Mouse (Mus musculus) kidney, adult 2 months (tissue): ENCODE measurements at regions not wholly inside any gene's neighbourhood (a gene's known extent, or its start where the extent isn't known, plus 50 kb on each side); places are given as distances from the start of the nearest gene placed in this dataset.

Experiments used
- DNase-seq: peaks from one replicate; pipeline ENCODE4 v3.0.0; 2021
- H3K27ac ChIP-seq: fragments of 200-500 bp; 2 replicates; pipeline ENCODE4 v1.5.1; 2012; ENCODE audit warnings: low read depth, low read length, control low read depth, inconsistent platforms; ENCODE audit not compliant: insufficient read depth
- H3K27me3 ChIP-seq: fragments of 200-500 bp; replicated peaks from 2 replicates; pipeline ENCODE4 v1.6.1; 2012; ENCODE audit warnings: mild to moderate bottlenecking, moderate library complexity, low read length, inconsistent platforms; ENCODE audit not compliant: control insufficient read depth, insufficient read depth
- H3K36me3 ChIP-seq: fragments of 200-500 bp; 2 replicates; pipeline ENCODE4 v1.6.1; 2012; ENCODE audit warnings: mild to moderate bottlenecking, moderate library complexity, low read length, inconsistent platforms; ENCODE audit not compliant: control insufficient read depth, insufficient read depth
- H3K4me1 ChIP-seq: fragments of 200-500 bp; 2 replicates; pipeline ENCODE4 v1.6.1; 2011; ENCODE audit warnings: low read length; ENCODE audit not compliant: control insufficient read depth, insufficient read depth
- H3K4me3 ChIP-seq: fragments of 200-500 bp; 2 replicates; pipeline ENCODE4 v1.5.1; 2011; ENCODE audit warnings: mild to moderate bottlenecking, low read depth, low read length, control low read depth; ENCODE audit not compliant: insufficient read depth
- CTCF ChIP-seq: fragments of 200-500 bp; conservative IDR thresholded peaks from 2 replicates; pipeline ENCODE4 v1.5.1; 2011; ENCODE audit warnings: low read depth, mild to moderate bottlenecking, control low read depth, low read length, moderate library complexity, mixed read lengths; ENCODE audit not compliant: insufficient read depth, insufficient read length
- POLR2A ChIP-seq: fragments of 200-500 bp; IDR thresholded peaks from one replicate; pipeline ENCODE4 v1.6.1; 2011; ENCODE audit warnings: low read depth, low read length, control low read depth
- WGBS: fragments of 180-500 bp; shearing (Covaris S2); methylation state at CpG from one replicate; pipeline ENCODE4 v1.1.7; 2018; 5-methylcytosine and 5-hydroxymethylcytosine counted together

GRCm38 (mm10) chr13:92986719-92987553, 142.4 kb downstream of the Mtx3 start:
- H3K27me3 ChIP-seq = no peaks in the 10 kb centered on the region
- peak; percentile 71 for DNase-seq
- no peak overlapping the region for H3K4me3 ChIP-seq
- no peaks in the 10 kb centered on the region for H3K36me3 ChIP-seq
- 46% methylated on average over 17 of the region's 17 CpGs for WGBS
- H3K4me1 ChIP-seq = no peaks in the 10 kb centered on the region
- H3K27ac ChIP-seq = no peak overlapping the region
- no peak for TF ChIP-seq POLR2A
- TF ChIP-seq CTCF = peak; percentile 91

- TF ChIP-seq CTCF = no peak
- TF ChIP-seq POLR2A = no peak
- H3K27ac ChIP-seq = no peak overlapping the region
- WGBS = 93% methylated on average over 6 of the region's 6 CpGs
- no peaks in the 10 kb centered on the region for H3K27me3 ChIP-seq
- no peaks in the 10 kb centered on the region for H3K4me1 ChIP-seq
- no peak overlapping the region for H3K4me3 ChIP-seq
- no peak for DNase-seq
- H3K36me3 ChIP-seq = no peaks in the 10 kb centered on the region
Measured at GRCm38 (mm10) chr13:92987691-92988090, 143.1 kb downstream of the Mtx3 start.

- WGBS = 85% methylated on average over 9 of the region's 9 CpGs
- Histone ChIP-seq H3K36me3 (no peaks in the 10 kb centered on the region), H3K4me3 (no peak overlapping the region), H3K27ac (no peak overlapping the region), H3K27me3 (no peaks in the 10 kb centered on the region), H3K4me1 (no peaks in the 10 kb centered on the region)
- TF ChIP-seq POLR2A = no peak
- no peak for TF ChIP-seq CTCF
- DNase-seq = no peak
Measured at GRCm38 (mm10) chr13:92988600-92988999, 144.0 kb downstream of the Mtx3 start.

DNA sequence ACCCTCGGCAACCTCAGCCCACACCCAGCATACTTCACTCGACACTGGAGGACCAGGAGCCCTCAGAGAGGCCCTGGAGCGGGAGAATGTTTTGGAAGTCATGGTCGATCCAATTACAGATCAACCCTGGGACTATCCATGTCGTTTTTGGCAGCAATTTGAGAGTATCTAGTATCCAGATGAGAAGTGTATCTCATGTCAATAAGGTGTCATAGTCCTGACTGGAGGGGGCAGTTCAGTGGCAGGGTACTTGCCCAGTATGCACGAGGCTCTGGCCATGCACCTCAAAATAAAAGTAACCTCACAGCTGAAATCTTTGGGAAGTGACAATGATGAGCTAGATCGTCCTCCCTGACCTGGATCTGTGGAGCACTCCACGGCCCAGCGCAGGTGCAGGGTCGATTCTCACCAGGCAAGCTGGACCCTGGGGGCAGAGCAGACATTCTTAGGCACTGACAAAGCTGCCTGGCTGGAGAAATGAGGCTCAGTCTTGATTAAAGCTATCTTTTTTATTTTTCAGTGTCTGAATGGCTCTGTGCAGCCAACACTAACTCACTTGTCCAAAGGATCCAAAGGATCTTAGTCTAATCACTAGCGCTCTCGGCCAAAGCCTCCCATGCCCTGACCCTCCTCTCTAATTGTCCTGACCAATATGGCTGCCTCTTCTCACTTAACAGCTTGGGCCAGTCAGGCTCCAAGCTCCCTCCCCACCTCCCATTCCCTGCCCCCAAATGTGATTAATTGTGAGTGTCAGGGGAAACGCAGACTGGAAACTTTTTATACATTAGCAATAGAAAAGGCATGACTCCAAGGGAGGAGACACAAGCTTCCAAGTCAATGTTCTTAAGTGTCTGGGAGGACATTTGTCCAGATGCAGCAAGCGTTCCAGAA, 146.0 kb downstream of the Mtx3 start:
- no peak overlapping the region for H3K4me3 ChIP-seq
- H3K27me3 ChIP-seq = no peaks in the 10 kb centered on the region
- H3K36me3 ChIP-seq = no peaks in the 10 kb centered on the region
- 47% methylated on average over 14 of the region's 14 CpGs for WGBS
- no peak overlapping the region for H3K27ac ChIP-seq
- TF ChIP-seq CTCF (no peak), POLR2A (no peak)
- no peak for DNase-seq
- H3K4me1 ChIP-seq = no peaks in the 10 kb centered on the region
